Mouse (Mus musculus): ENCODE measurements around the gene Numbl. TPM values are rescaled to one million over a fixed set of nuclear protein-coding genes. Genes with fewer than 3 reads are reported as not detected.

Numbl gene
- total and polyA plus RNA-seq, 3 experiments: 1.3 to 5.7 (median 4.5) TPM

GRCm38 (mm10) chr7:27315958-27316357 lies 57.7 kb downstream of the Numbl start:
- peaks cover 17% of the 10 kb centered on the region for H3K27me3 ChIP-seq (ENCODE audit: insufficient read depth, low read length)
- no peaks in the 10 kb centered on the region for H3K36me3 ChIP-seq (replicated peaks)
- H3K9me3 ChIP-seq (replicated peaks): peaks cover 10% of the 10 kb centered on the region
- TF ChIP-seq POLR2AphosphoS5 (IDR thresholded peaks at IDR 0.05; ENCODE audit: insufficient replicate concordance, low read depth, low read length): no peak
- no peak for TF ChIP-seq GATA2 (IDR thresholded peaks at IDR 0.05; ENCODE audit: borderline replicate concordance, low read depth, low read length)
- TF ChIP-seq TAL1 (conservative IDR thresholded peaks at IDR 0.05; ENCODE audit: low read depth, low read length): no peak
- no peak for TF ChIP-seq CTCF (IDR thresholded peaks at IDR 0.05; ENCODE audit: low read depth, low read length)
- TF ChIP-seq GATA1 (IDR thresholded peaks at IDR 0.05; ENCODE audit: borderline replicate concordance, low read length): no peak
- no peak overlapping the region for H3K4me3 ChIP-seq (ENCODE audit: low read depth, low read length)
- no peak for ATAC-seq (ENCODE audit: extremely low read depth, insufficient number of reproducible peaks, low FRiP score, poor library complexity, severe bottlenecking)
- DNase-seq (ENCODE audit: low spot score): no peak
- 0 out of 2 replicates have a peak, but pooled peaks cover 3% of the 10 kb centered on the region for H3K4me1 ChIP-seq (ENCODE audit: insufficient read depth, low read depth, low read length)

GRCm38 (mm10) chr7:27319411-27319810 lies 61.2 kb downstream of the Numbl start:
- TF ChIP-seq CTCF (IDR thresholded peaks at IDR 0.05; ENCODE audit: low read depth, low read length) (no peak), GATA2 (IDR thresholded peaks at IDR 0.05; ENCODE audit: borderline replicate concordance, low read depth, low read length) (no peak), POLR2AphosphoS5 (IDR thresholded peaks at IDR 0.05; ENCODE audit: insufficient replicate concordance, low read depth, low read length) (no peak), TAL1 (conservative IDR thresholded peaks at IDR 0.05; ENCODE audit: low read depth, low read length) (no peak), GATA1 (IDR thresholded peaks at IDR 0.05; ENCODE audit: borderline replicate concordance, low read length) (no peak)

GRCm38 (mm10) chr7:27322291-27322690 lies 64.1 kb downstream of the Numbl start:
- DNase-seq (ENCODE audit: low spot score) (no peak), ATAC-seq (ENCODE audit: extremely low read depth, insufficient number of reproducible peaks, low FRiP score, poor library complexity, severe bottlenecking) (no peak)
- Histone ChIP-seq H3K4me1 (ENCODE audit: insufficient read depth, low read depth, low read length) (peaks cover 4% of the 10 kb centered on the region; the same call in 1 of the 2 replicates), H3K36me3 (replicated peaks) (no peaks in the 10 kb centered on the region), H3K9me3 (replicated peaks) (no peaks in the 10 kb centered on the region), H3K4me3 (ENCODE audit: low read depth, low read length) (no peak overlapping the region), H3K27me3 (ENCODE audit: insufficient read depth, low read length) (peaks cover 42% of the 10 kb centered on the region)
- TF ChIP-seq GATA2 (IDR thresholded peaks at IDR 0.05; ENCODE audit: borderline replicate concordance, low read depth, low read length): no peak
- no peak for TF ChIP-seq TAL1 (conservative IDR thresholded peaks at IDR 0.05; ENCODE audit: low read depth, low read length)
- TF ChIP-seq POLR2AphosphoS5 (IDR thresholded peaks at IDR 0.05; ENCODE audit: insufficient replicate concordance, low read depth, low read length): no peak
- no peak for TF ChIP-seq CTCF (IDR thresholded peaks at IDR 0.05; ENCODE audit: low read depth, low read length)
- no peak for TF ChIP-seq GATA1 (IDR thresholded peaks at IDR 0.05; ENCODE audit: borderline replicate concordance, low read length)

More at GRCm38 (mm10) chr7:27319411-27319810, 61.2 kb downstream of the Numbl start:
- peaks cover 26% of the 10 kb centered on the region for H3K27me3 ChIP-seq (ENCODE audit: insufficient read depth, low read length)
- peaks cover 2% of the 10 kb centered on the region for H3K9me3 ChIP-seq (replicated peaks)
- DNase-seq (ENCODE audit: low spot score) (no peak), ATAC-seq (ENCODE audit: extremely low read depth, insufficient number of reproducible peaks, low FRiP score, poor library complexity, severe bottlenecking) (no peak)
- H3K36me3 ChIP-seq (replicated peaks): no peaks in the 10 kb centered on the region
- H3K4me3 ChIP-seq (ENCODE audit: low read depth, low read length): no peak overlapping the region
- no peaks in the 10 kb centered on the region for H3K4me1 ChIP-seq (ENCODE audit: insufficient read depth, low read depth, low read length)

DNA sequence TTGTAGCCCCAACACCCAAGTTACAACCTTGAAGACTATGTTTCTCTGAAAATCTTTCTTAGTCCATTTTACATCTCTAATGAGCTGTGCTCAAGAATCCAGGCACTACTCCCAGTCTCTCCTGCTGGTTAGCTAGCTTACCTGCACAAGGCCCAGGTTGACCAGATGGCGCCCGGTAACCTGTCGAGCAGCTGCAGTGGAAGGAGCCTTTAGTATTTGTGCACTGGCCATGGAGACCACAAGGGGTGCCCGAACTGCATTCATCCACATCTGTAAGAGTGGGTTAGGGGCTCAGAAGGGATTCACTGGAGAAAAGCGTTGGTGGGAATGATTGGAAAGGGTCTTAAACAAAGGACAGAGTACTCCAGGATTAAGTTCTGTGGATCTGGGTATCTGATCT lies 64.8 kb downstream of the Numbl start:
- Histone ChIP-seq H3K9me3 (replicated peaks) (no peaks in the 10 kb centered on the region), H3K27me3 (ENCODE audit: insufficient read depth, low read length) (peaks cover 48% of the 10 kb centered on the region), H3K4me3 (ENCODE audit: low read depth, low read length) (no peak overlapping the region), H3K36me3 (replicated peaks) (no peaks in the 10 kb centered on the region), H3K4me1 (ENCODE audit: insufficient read depth, low read depth, low read length) (peaks cover 5% of the 10 kb centered on the region)
- no peak for DNase-seq (ENCODE audit: low spot score)
- TF ChIP-seq GATA1 (IDR thresholded peaks at IDR 0.05; ENCODE audit: borderline replicate concordance, low read length) (no peak), POLR2AphosphoS5 (IDR thresholded peaks at IDR 0.05; ENCODE audit: insufficient replicate concordance, low read depth, low read length) (no peak), CTCF (IDR thresholded peaks at IDR 0.05; ENCODE audit: low read depth, low read length) (no peak), GATA2 (IDR thresholded peaks at IDR 0.05; ENCODE audit: borderline replicate concordance, low read depth, low read length) (no peak), TAL1 (conservative IDR thresholded peaks at IDR 0.05; ENCODE audit: low read depth, low read length) (no peak)
- no peak for ATAC-seq (ENCODE audit: extremely low read depth, insufficient number of reproducible peaks, low FRiP score, poor library complexity, severe bottlenecking)

GRCm38 (mm10) chr7:27324161-27324560 lies 65.9 kb downstream of the Numbl start:
- ATAC-seq (ENCODE audit: extremely low read depth, insufficient number of reproducible peaks, low FRiP score, poor library complexity, severe bottlenecking) (no peak), DNase-seq (ENCODE audit: low spot score) (no peak)
- H3K27me3 ChIP-seq (ENCODE audit: insufficient read depth, low read length): peaks cover 54% of the 10 kb centered on the region
- no peaks in the 10 kb centered on the region for H3K36me3 ChIP-seq (replicated peaks)
- TF ChIP-seq CTCF (IDR thresholded peaks at IDR 0.05; ENCODE audit: low read depth, low read length) (no peak), TAL1 (conservative IDR thresholded peaks at IDR 0.05; ENCODE audit: low read depth, low read length) (no peak), POLR2AphosphoS5 (IDR thresholded peaks at IDR 0.05; ENCODE audit: insufficient replicate concordance, low read depth, low read length) (no peak), GATA2 (IDR thresholded peaks at IDR 0.05; ENCODE audit: borderline replicate concordance, low read depth, low read length) (no peak), GATA1 (IDR thresholded peaks at IDR 0.05; ENCODE audit: borderline replicate concordance, low read length) (no peak)
- H3K4me1 ChIP-seq (ENCODE audit: insufficient read depth, low read depth, low read length): peaks cover 13% of the 10 kb centered on the region
- H3K9me3 ChIP-seq (replicated peaks): no peaks in the 10 kb centered on the region
- H3K4me3 ChIP-seq (ENCODE audit: low read depth, low read length): no peak overlapping the region

DNA sequence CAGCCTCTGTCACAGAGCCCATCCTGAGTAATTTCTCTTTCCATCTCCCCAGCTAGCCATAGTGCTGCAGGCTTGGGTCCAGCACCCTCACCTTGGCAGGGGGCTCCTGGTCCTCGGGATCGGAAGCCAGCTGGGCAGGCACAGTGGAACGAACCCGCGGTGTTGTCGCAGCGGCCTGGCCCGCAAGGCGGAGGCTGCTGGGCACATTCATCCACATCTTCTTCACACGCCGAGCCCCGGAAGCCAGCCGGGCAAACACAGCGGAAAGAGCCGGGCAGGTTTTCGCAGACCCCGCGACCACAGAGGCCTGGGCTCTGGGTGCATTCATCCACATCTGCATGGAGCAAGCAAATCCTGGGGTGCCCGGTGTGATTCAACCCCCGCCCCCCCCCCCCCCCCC lies 66.7 kb downstream of the Numbl start:
- no peak overlapping the region for H3K4me3 ChIP-seq (ENCODE audit: low read depth, low read length)
- TF ChIP-seq TAL1 (conservative IDR thresholded peaks at IDR 0.05; ENCODE audit: low read depth, low read length): no peak
- peaks cover 20% of the 10 kb centered on the region for H3K4me1 ChIP-seq (ENCODE audit: insufficient read depth, low read depth, low read length)
- no peaks in the 10 kb centered on the region for H3K36me3 ChIP-seq (replicated peaks)
- ATAC-seq (ENCODE audit: extremely low read depth, insufficient number of reproducible peaks, low FRiP score, poor library complexity, severe bottlenecking) (no peak), DNase-seq (ENCODE audit: low spot score) (no peak)
- no peaks in the 10 kb centered on the region for H3K9me3 ChIP-seq (replicated peaks)
- peaks cover 55% of the 10 kb centered on the region for H3K27me3 ChIP-seq (ENCODE audit: insufficient read depth, low read length)

DNA sequence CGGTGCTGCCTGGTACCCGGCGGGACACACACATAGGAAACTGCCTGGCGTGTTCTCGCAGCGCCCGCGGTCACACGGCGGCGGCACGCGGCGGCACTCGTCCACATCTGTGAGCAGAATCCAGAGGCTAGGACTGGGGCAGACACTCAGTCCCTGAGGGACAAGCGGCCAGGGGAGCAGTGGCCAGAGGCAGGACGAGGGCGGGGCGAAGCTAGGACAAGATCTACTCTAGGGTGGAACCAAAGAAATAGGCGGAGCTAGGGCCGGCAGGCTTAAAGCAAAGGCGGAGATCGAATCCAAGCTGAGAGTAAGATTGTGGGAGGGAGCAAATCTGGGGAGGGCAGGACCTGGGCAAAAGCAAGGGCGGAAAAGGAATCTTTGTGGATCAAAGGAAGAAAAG lies 67.5 kb downstream of the Numbl start:
- Histone ChIP-seq H3K4me3 (ENCODE audit: low read depth, low read length) (no peak overlapping the region), H3K36me3 (replicated peaks) (no peaks in the 10 kb centered on the region), H3K4me1 (ENCODE audit: insufficient read depth, low read depth, low read length) (peaks cover 28% of the 10 kb centered on the region), H3K27me3 (ENCODE audit: insufficient read depth, low read length) (peaks cover 57% of the 10 kb centered on the region), H3K9me3 (replicated peaks) (no peaks in the 10 kb centered on the region)
- no peak for DNase-seq (ENCODE audit: low spot score)
- TF ChIP-seq CTCF (IDR thresholded peaks at IDR 0.05; ENCODE audit: low read depth, low read length) (no peak), POLR2AphosphoS5 (IDR thresholded peaks at IDR 0.05; ENCODE audit: insufficient replicate concordance, low read depth, low read length) (no peak), GATA1 (IDR thresholded peaks at IDR 0.05; ENCODE audit: borderline replicate concordance, low read length) (no peak)
- no peak for ATAC-seq (ENCODE audit: extremely low read depth, insufficient number of reproducible peaks, low FRiP score, poor library complexity, severe bottlenecking)

All from G1E (cell line).